Mouse (Mus musculus) small intestine, adult 2 months (tissue): ENCODE data around the gene Hipk2. TPM values are rescaled to one million over a fixed set of nuclear protein-coding genes. Genes with fewer than 3 reads are reported as not detected.

ENCODE experiments used
- H3K27ac ChIP-seq: fragments of 200-500 bp; 2 replicates; pipeline ENCODE4 v1.5.1; 2012; ENCODE audit warnings: low read depth, low read length, control low read depth, inconsistent platforms; ENCODE audit not compliant: insufficient read depth
- H3K27me3 ChIP-seq: fragments of 200-500 bp; 2 replicates; pipeline ENCODE4 v1.6.1; 2012; ENCODE audit warnings: mild to moderate bottlenecking, moderate library complexity, low read length, inconsistent platforms; ENCODE audit not compliant: control insufficient read depth, insufficient read depth
- H3K36me3 ChIP-seq: fragments of 200-500 bp; 2 replicates; pipeline ENCODE4 v1.6.1; 2012; ENCODE audit warnings: mild to moderate bottlenecking, low read length, control low read depth, inconsistent platforms; ENCODE audit not compliant: control insufficient read depth, insufficient read depth
- H3K4me1 ChIP-seq: fragments of 200-500 bp; 2 replicates; pipeline ENCODE4 v1.6.1; 2012; ENCODE audit warnings: low read length, inconsistent platforms, mixed read lengths; ENCODE audit not compliant: control insufficient read depth, insufficient read depth, insufficient read length
- H3K4me3 ChIP-seq: fragments of 200-500 bp; 2 replicates; pipeline ENCODE4 v1.5.1; 2012; ENCODE audit warnings: low read depth, mild to moderate bottlenecking, control low read depth, inconsistent platforms, low read length, moderate library complexity
- CTCF ChIP-seq: fragments of 200-500 bp; IDR thresholded peaks from 2 replicates; pipeline ENCODE4 v1.5.1; 2012; ENCODE audit warnings: low read depth, mild to moderate bottlenecking, control low read depth, inconsistent platforms, low read length, moderate library complexity, mixed read lengths; ENCODE audit not compliant: insufficient replicate concordance, insufficient read length; ENCODE audit errors: extremely low read depth
- POLR2A ChIP-seq: fragments of 200-500 bp; IDR thresholded peaks from 2 replicates; pipeline ENCODE4 v1.6.1; 2012; ENCODE audit warnings: low read depth, mild to moderate bottlenecking, control low read depth, inconsistent platforms, low read length, moderate library complexity
- WGBS: fragments of 180-500 bp; shearing (Covaris S2); methylation state at CpG from one replicate; pipeline ENCODE4 v1.1.7; 2018; 5-methylcytosine and 5-hydroxymethylcytosine counted together
- polyA plus RNA-seq: library from polyadenylated mRNA; depleted of rRNA; stranded (reverse); fragments of >200 nt; gene quantifications from 2 replicates; pipeline ENCODE4 v1.2.3, GENCODE M21; 2012; rRNA removed

Gene Hipk2
- polyA plus RNA-seq, result 28.7 and 74.7 TPM in 2 replicates

GRCm38 (mm10) chr6:38876071-38876911 lies at the start of gene Hipk2:
TSS of gene Hipk2 (minus strand) at chr6:38876165.
- WGBS, result under 1% methylated on average over 99 of the region's 108 CpGs
- H3K27ac ChIP-seq, result peak within 1 kb of the TSS; percentile 84
- H3K36me3 ChIP-seq, result no peaks in the 10 kb centered on the region
- peaks cover 13% of the 10 kb centered on the region; the same call in 1 of the 2 replicates for H3K4me1 ChIP-seq
- H3K27me3 ChIP-seq, result no peaks in the 10 kb centered on the region
- no peak for TF ChIP-seq CTCF
- TF ChIP-seq POLR2A, result peak; percentile 62; the same call in 1 of the 2 replicates
- peak within 1 kb of the TSS; percentile 84 for H3K4me3 ChIP-seq

DNA sequence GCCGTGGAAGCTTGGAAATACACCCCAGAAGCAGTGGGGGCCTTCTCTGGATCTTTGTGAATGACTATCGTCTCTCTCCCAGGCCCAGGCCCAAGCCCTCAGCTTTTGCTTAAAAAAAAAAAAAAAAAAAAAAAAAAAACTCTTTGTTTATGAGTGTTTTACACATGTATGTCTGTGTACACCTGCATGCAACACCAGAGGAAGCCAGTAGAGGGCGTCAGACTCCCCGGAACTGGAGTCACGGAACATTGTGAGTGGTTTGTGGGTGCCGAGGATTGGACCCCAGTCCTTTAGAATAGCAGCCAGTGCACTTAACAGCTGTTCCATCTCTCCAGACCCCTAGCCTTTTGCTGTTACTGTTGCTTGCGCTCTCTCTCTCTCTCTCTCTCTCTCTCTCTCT lies 49.8 kb upstream of the Hipk2 start:
- Histone ChIP-seq H3K27ac (no peak overlapping the region), H3K4me1 (peaks cover 12% of the 10 kb centered on the region; the same call in 1 of the 2 replicates), H3K4me3 (no peak overlapping the region), H3K36me3 (no peaks in the 10 kb centered on the region), H3K27me3 (no peaks in the 10 kb centered on the region)
- WGBS, result 70% methylated on average over 7 of the region's 7 CpGs
- no peak for TF ChIP-seq POLR2A
- TF ChIP-seq CTCF, result peak; percentile 51; the same call in 1 of the 2 replicates

DNA sequence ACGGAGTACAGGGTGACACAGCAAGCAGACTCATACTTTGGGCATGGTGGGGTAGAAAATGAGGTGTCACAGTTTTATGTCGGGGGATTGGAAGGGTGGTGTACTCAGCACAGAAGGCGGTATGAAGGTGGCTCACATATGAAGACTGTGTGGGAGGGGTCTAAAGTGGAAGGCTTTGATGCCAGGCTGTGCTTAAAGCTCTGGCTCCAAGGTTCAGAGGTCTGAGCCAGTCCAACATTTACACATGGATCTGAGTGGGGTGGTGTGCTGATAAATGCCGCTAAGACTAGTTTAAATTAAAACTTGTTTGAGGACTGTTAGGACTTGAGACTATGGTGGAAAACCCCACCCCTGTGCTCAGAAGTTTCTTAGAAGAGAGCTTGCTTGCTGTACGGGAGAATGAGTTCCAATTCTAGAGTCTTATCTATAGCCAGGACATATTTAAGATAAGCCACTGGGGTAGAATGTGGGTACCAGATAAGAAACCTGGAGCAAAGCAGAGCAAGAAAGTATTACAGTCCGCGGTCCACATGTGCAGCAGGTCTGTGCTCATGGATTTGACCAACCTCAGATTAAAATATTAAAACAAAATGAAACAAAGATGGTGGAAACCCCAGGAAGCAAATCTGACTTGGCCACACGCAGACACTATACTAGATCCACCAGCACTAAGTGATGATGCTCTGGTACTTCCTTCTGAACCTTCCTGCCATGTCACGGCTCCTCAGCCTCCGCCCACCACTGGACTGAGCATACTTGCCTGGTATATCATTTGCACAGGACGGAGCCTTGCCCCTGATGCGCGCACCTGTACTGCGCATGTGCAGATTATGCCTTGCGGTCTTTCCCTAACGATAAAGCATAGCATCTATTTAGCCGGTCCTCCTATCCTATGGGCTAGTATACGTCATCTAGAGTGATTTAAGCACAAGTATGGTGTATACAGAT lies 48.2 kb upstream of the Hipk2 start:
- Histone ChIP-seq H3K27me3 (no peaks in the 10 kb centered on the region), H3K27ac (no peak overlapping the region)
- 37% methylated on average over 18 of the region's 18 CpGs for WGBS

GRCm38 (mm10) chr6:38923450-38923849 lies 47.5 kb upstream of the Hipk2 start:
- Histone ChIP-seq H3K27ac (no peak overlapping the region), H3K27me3 (no peaks in the 10 kb centered on the region), H3K4me3 (no peak overlapping the region), H3K4me1 (peaks cover 15% of the 10 kb centered on the region; the same call in 1 of the 2 replicates), H3K36me3 (no peaks in the 10 kb centered on the region)
- WGBS, result 74% methylated on average over 4 of the region's 4 CpGs
- TF ChIP-seq CTCF (no peak), POLR2A (no peak)

More for the DNA sequence above, 48.2 kb upstream of the Hipk2 start:
- no peaks in the 10 kb centered on the region for H3K36me3 ChIP-seq
- peaks cover 12% of the 10 kb centered on the region; the same call in 1 of the 2 replicates for H3K4me1 ChIP-seq
- TF ChIP-seq POLR2A (no peak), CTCF (no peak)
- no peak overlapping the region for H3K4me3 ChIP-seq

DNA sequence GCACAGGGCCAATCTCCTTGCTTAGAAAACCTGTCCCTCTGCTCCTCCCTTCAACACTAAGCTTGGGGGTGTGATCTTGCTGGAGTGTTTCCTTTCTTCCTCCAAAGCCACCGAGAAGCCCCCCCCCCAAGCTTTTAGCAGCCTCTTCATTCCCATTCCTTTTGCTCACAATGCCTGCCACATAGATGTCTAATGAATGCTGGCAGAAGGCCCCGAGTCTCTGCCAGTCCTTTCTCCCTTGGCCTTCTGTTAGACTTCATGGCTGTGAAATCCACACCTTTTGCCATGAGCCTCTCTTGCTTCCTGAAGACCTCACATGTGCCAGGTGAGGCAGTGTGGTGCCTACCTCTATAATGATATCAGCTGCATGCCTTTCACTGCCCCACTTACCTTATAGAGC lies 46.6 kb upstream of the Hipk2 start:
- no peak overlapping the region for H3K4me3 ChIP-seq
- WGBS, result 39% methylated on average over 2 of the region's 2 CpGs
- no peaks in the 10 kb centered on the region for H3K27me3 ChIP-seq
- peaks cover 19% of the 10 kb centered on the region; the same call in 1 of the 2 replicates for H3K4me1 ChIP-seq
- no peak overlapping the region for H3K27ac ChIP-seq
- no peaks in the 10 kb centered on the region for H3K36me3 ChIP-seq
- TF ChIP-seq POLR2A, result no peak
- no peak for TF ChIP-seq CTCF

DNA sequence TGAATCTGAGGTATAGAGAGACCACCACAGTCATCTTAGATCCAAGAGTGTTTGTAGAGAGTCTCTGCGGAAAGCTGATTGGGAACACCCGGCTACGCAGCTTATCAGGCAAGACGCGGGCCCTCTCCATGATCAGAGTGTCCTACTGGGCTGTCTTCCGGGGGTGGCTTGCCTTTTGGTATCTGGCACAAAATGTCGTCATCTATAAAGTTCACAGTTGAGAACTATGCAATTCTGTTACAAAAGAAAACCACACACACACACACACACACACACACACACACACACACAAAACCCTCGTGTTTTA lies 45.8 kb upstream of the Hipk2 start:
- WGBS, result 41% methylated on average over 8 of the region's 8 CpGs
- Histone ChIP-seq H3K4me1 (peaks cover 19% of the 10 kb centered on the region; the same call in 1 of the 2 replicates), H3K27ac (no peak overlapping the region), H3K36me3 (no peaks in the 10 kb centered on the region), H3K27me3 (no peaks in the 10 kb centered on the region), H3K4me3 (no peak overlapping the region)
- TF ChIP-seq CTCF (no peak), POLR2A (no peak)
